Mouse (Mus musculus) olfactory bulb, adult 2 months (tissue): ENCODE data around the gene Adh1.

ENCODE experiments used
- CTCF ChIP-seq: fragments of 200-500 bp; IDR thresholded peaks from 2 replicates; pipeline ENCODE4 v1.5.1; 2012; ENCODE audit warnings: low read depth, mild to moderate bottlenecking, low read length, moderate library complexity; ENCODE audit not compliant: insufficient read depth
- POLR2A ChIP-seq: fragments of 200-500 bp; IDR thresholded peaks from 2 replicates; pipeline ENCODE4 v1.6.1; 2012; ENCODE audit warnings: mild to moderate bottlenecking, low read depth, low read length, moderate library complexity; ENCODE audit not compliant: insufficient read depth

DNA sequence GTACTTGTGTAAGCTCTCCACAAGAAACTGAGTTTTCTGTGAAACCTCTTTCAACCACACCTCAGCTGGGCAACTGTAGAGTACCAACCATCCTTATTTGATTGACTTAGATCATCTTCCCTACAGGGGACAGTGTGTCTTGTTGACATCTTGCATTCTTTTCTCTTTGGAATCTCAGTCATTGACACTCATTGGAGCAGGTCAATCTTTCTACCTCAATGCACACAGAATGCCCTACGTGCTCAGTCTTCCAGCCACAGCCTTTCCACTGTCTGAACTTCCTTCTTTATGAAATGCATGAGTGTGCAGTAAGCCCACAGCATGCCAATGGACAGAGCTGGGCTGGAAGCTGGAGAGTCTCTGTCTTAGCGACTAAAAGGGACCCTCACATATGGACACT lies 29.9 kb downstream of the Adh1 start:
- no peak for TF ChIP-seq POLR2A
- no peak for TF ChIP-seq CTCF
